In genomic region chr19:10708900-10709299, GRCm38 (mm10) we compare ENCODE assay signal across 10 mouse cellular contexts. TPM values are rescaled to one million over a fixed set of nuclear protein-coding genes. Genes with fewer than 3 reads are reported as not detected.
DNase-seq lines count a peak whose midpoint lies in the region; ATAC-seq and TF ChIP-seq lines count a peak whose summit lies in the region.
"Had no signal": no experiment of that assay in that cellular context is flagged by ENCODE, and none has a peak within 500 bp of the region (broad histone marks: within the 10 kb centered on the region; RNA-seq: fewer than 3 reads in every experiment).

No protein-coding gene starts in this region.

- DNase-seq in heart, adult 11 months: peak; percentile 86
- DNase-seq in heart, adult 18-20 months: no peak
- DNase-seq in neural tube, embryonic 10.5 days (ENCODE audit: extremely low spot score, low spot score): no peak
- DNase-seq in liver, postnatal 0 days: no peak
- no peak for DNase-seq in c-Kit-positive CD71-positive TER-119-positive erythroid progenitor cells, embryonic 14.5 days (ENCODE audit: low spot score)
- DNase-seq in gastrocnemius, adult 18-20 months (ENCODE audit: low spot score): no peak
- DNase-seq in kidney, adult 2 months: no peak

- peaks cover 13% of the 10 kb centered on the region for H3K4me1 ChIP-seq in neural tube, embryonic 12.5 days
- peaks cover 9% of the 10 kb centered on the region for H3K4me1 ChIP-seq in liver, postnatal 0 days (ENCODE audit: insufficient read depth)
- peaks cover 11% of the 10 kb centered on the region for H3K4me1 ChIP-seq in kidney, adult 2 months (ENCODE audit: control insufficient read depth, insufficient read depth, low read length)

- TF ChIP-seq POLR2A in kidney, adult 2 months (IDR thresholded peaks at IDR 0.05; ENCODE audit: low read depth, low read length): no peak

- no peak overlapping the region for H3K9ac ChIP-seq in neural tube, embryonic 12.5 days
- 0 out of 2 replicates have a peak overlapping the region, but pooled peaks have one; percentile 21 for H3K9ac ChIP-seq in liver, postnatal 0 days (replicated peaks)

- H3K4me2 ChIP-seq in neural tube, embryonic 12.5 days (replicated peaks): 0 out of 2 replicates have a peak overlapping the region, but pooled peaks have one; percentile 25
- H3K4me2 ChIP-seq in liver, postnatal 0 days (ENCODE audit: low read depth, low read length): no peak overlapping the region

- 67% methylated on average over 6 of the region's 6 CpGs for WGBS in neural tube, embryonic 12.5 days
- 74% methylated on average over 6 of the region's 6 CpGs for WGBS in liver, postnatal 0 days (ENCODE audit: insufficient replicate concordance)
- 74% methylated on average over 6 of the region's 6 CpGs for WGBS in kidney, adult 2 months

- ATAC-seq in neural tube, embryonic 12.5 days (ENCODE audit: low FRiP score, low read depth): 0 out of 2 replicates have a peak, but pooled peaks have one; percentile 2
- no peak for ATAC-seq in liver, postnatal 0 days

- no peak for TF ChIP-seq EP300 in liver, postnatal 0 days (IDR thresholded peaks at IDR 0.05; ENCODE audit: low read depth)

- H3K27ac ChIP-seq in neural tube, embryonic 12.5 days: no peak overlapping the region
- H3K27ac ChIP-seq in liver, postnatal 0 days (ENCODE audit: low read depth): no peak overlapping the region
- H3K27ac ChIP-seq in kidney, adult 2 months (ENCODE audit: insufficient read depth, low read depth, low read length): no peak overlapping the region

- TF ChIP-seq CTCF in liver, postnatal 0 days (IDR thresholded peaks at IDR 0.05; ENCODE audit: low read depth): no peak
- no peak for TF ChIP-seq CTCF in kidney, adult 2 months (conservative IDR thresholded peaks at IDR 0.05; ENCODE audit: insufficient read depth, insufficient read length, low read depth, low read length)

- no peak overlapping the region for H3K4me3 ChIP-seq in neural tube, embryonic 12.5 days
- no peak overlapping the region for H3K4me3 ChIP-seq in liver, postnatal 0 days (ENCODE audit: low read depth, low read length)
- no peak overlapping the region for H3K4me3 ChIP-seq in kidney, adult 2 months (ENCODE audit: insufficient read depth, low read depth, low read length)

- H3K9me3 ChIP-seq in neural tube, embryonic 12.5 days: no peaks in the 10 kb centered on the region
- no peaks in the 10 kb centered on the region for H3K9me3 ChIP-seq in liver, postnatal 0 days (ENCODE audit: low read length)

- peaks cover 46% of the 10 kb centered on the region for H3K36me3 ChIP-seq in neural tube, embryonic 12.5 days
- H3K36me3 ChIP-seq in liver, postnatal 0 days (replicated peaks; ENCODE audit: insufficient read depth, low read length): peaks cover 41% of the 10 kb centered on the region
- no peaks in the 10 kb centered on the region for H3K36me3 ChIP-seq in kidney, adult 2 months (ENCODE audit: control insufficient read depth, insufficient read depth, low read length)

- H3K27me3 ChIP-seq in neural tube, embryonic 12.5 days (replicated peaks): no peaks in the 10 kb centered on the region
- no peaks in the 10 kb centered on the region for H3K27me3 ChIP-seq in liver, postnatal 0 days (ENCODE audit: insufficient read depth, low read length)
- H3K27me3 ChIP-seq in kidney, adult 2 months (replicated peaks; ENCODE audit: control insufficient read depth, insufficient read depth, low read length): no peaks in the 10 kb centered on the region

RNA-seq across cellular contexts. Expression of gene Vps37c, which starts 20.4 kb away (rescaled TPM):
- 10 to 100 TPM; 20.4 to 21.8 TPM for total RNA-seq in heart, adult 18-20 months (2021)
- 33.8 and 39.2 TPM in 2 replicates for polyA plus RNA-seq in neural tube, embryonic 12.5 days (2016; fragmentation: Nextera tagmentation; extraction: Ambion mirVana)
- polyA plus RNA-seq in liver, postnatal 0 days (2015; fragmentation: Nextera tagmentation; extraction: Ambion mirVana): 8.2 and 9.4 TPM in 2 replicates
- total RNA-seq in gastrocnemius, adult 18-20 months (2021): 10 to 100 TPM; 21.3 to 28.5 TPM
- 30.0 and 32.1 TPM in 2 replicates for polyA plus RNA-seq in kidney, adult 2 months (2012; rRNA removed)

RNA-seq across cellular contexts. Expression of gene Cd5, which starts 29.9 kb away (rescaled TPM):
- total RNA-seq in heart, adult 18-20 months (2021): 1 to 10 TPM in 1 of 2 experiments, not detected in 1; 1.1 TPM
- 0.08 TPM in 1 of 2 replicates, not detected in the other for polyA plus RNA-seq in neural tube, embryonic 12.5 days (2016; fragmentation: Nextera tagmentation; extraction: Ambion mirVana)
- 0.16 and 0.17 TPM in 2 replicates for polyA plus RNA-seq in liver, postnatal 0 days (2015; fragmentation: Nextera tagmentation; extraction: Ambion mirVana)
- not detected for total RNA-seq in gastrocnemius, adult 18-20 months (2021)
- 0.33 and 3.3 TPM in 2 replicates for polyA plus RNA-seq in kidney, adult 2 months (2012; rRNA removed)
- total RNA-seq: layer of hippocampus, adult 18-20 months had no signal

RNA-seq across cellular contexts. Expression of gene Pga5, which starts 31.0 kb away (rescaled TPM):
- total RNA-seq in heart, adult 18-20 months (2021): not detected
- polyA plus RNA-seq in neural tube, embryonic 12.5 days (2016; fragmentation: Nextera tagmentation; extraction: Ambion mirVana): not detected in 2 replicates
- polyA plus RNA-seq in liver, postnatal 0 days (2015; fragmentation: Nextera tagmentation; extraction: Ambion mirVana): 0.07 TPM in 1 of 2 replicates, not detected in the other
- total RNA-seq in gastrocnemius, adult 18-20 months (2021): not detected
- 0.80 and 1.0 TPM in 2 replicates for polyA plus RNA-seq in kidney, adult 2 months (2012; rRNA removed)
- total RNA-seq: gastrocnemius, postnatal 10 days; layer of hippocampus, adult 18-20 months had no signal
